Mouse (Mus musculus): ENCODE measurements around the gene Sema5a. TPM values are rescaled to one million over a fixed set of nuclear protein-coding genes. Genes with fewer than 3 reads are reported as not detected.

The Sema5a gene
- polyA plus RNA-seq, 2 experiments from 2014 or later: 0.08 TPM; not detected in 1

GRCm38 (mm10) chr15:32459046-32459445 is 214.4 kb downstream of the Sema5a start:
- ATAC-seq: no peak

GRCm38 (mm10) chr15:32460238-32460637 is 215.6 kb downstream of the Sema5a start:
- no peak for ATAC-seq

GRCm38 (mm10) chr15:32471480-32472050 is 227.0 kb downstream of the Sema5a start:
- no peak for ATAC-seq

- no peak for ATAC-seq
Observed at GRCm38 (mm10) chr15:32480747-32481146, 236.1 kb downstream of the Sema5a start.

DNA sequence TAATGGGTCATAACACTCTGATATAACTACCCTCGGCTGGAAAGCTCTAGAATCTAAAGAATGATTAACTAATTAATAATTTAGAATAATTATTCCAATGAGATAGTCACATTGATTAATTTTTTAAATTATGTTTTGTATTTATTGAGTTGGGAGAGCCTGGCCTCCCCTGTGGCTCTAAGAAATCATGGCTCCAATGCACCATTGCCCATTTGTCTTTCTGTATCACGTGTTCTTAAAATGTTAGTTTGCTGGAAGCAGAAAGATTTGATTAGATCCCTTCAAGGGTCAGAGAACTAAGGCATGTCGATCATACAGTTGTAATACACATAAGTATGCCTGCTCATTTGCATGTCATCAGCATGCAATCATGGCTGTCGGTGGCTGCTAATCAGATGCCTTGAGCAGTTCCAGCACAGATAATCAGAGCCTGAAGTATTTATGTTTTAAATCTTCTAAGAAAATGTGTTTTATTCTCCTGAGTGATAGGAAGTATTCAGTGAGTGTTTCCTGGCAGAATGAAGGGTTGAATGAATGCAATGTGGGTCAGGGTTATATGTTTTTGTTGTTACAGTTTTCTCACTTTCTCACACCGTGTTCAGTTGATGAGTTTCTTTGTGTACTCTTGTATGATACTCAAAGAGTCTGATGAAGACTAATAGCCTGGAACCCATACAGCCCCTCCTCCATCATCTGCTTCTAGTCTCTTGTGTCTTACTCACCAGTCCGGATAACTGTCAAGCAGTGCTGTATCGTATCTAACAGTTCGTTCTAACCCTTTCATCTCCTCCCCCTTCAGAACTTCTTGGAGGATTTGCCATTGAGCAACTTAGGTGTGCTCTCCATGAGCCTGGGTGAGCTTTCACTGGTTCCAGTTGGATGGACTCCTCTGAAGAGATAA is 240.7 kb downstream of the Sema5a start:
- ATAC-seq: no peak

GRCm38 (mm10) chr15:32487968-32488367 is 243.4 kb downstream of the Sema5a start:
- no peak for ATAC-seq

GRCm38 (mm10) chr15:32494219-32494618 is 249.6 kb downstream of the Sema5a start:
- ATAC-seq: no peak

DNA sequence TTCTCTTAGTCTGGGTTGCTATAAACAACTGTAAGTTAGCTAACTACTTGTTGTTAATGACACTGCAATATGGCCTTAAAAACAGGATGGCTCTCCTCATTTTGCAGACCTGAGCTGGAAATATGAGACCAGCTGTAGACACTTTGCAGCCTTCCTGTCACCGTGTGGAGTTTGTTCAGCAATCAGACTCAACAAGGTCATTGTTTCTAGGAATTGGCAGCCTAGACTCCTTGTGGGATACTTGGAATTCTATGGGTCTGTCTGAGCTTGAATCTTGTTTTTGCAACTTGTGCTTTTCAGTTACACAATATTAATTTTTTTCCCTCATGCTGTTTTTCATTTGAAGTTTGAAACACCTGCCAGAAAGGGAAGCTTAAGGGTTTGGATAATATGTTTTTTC is 250.3 kb downstream of the Sema5a start:
- ATAC-seq: no peak

GRCm38 (mm10) chr15:32496880-32497279 is 252.3 kb downstream of the Sema5a start:
- ATAC-seq: no peak

- no peak for ATAC-seq
Observed at GRCm38 (mm10) chr15:32505941-32506340, 261.3 kb downstream of the Sema5a start.

GRCm38 (mm10) chr15:32508282-32508681 is 263.7 kb downstream of the Sema5a start:
- no peak for ATAC-seq

DNA sequence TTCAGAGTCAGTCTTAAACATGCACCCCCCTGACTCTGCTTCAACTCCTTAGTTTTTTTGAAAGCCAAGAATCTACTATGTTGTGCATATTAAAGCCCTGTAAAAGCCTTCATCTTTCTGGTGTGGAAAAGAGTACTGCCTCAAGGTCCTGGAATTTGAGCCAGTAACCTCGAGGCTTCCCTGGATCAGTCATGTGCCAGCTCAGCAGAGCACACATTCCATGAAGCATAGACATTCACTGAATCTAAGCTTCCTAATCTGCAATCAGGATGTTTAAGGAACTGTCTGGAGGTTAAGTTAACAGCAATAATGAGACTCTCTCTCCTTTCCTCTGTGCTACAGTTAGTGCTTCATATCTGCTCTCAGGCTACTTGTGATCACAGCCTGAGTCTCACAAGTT is 270.3 kb downstream of the Sema5a start:
- no peak for ATAC-seq

DNA sequence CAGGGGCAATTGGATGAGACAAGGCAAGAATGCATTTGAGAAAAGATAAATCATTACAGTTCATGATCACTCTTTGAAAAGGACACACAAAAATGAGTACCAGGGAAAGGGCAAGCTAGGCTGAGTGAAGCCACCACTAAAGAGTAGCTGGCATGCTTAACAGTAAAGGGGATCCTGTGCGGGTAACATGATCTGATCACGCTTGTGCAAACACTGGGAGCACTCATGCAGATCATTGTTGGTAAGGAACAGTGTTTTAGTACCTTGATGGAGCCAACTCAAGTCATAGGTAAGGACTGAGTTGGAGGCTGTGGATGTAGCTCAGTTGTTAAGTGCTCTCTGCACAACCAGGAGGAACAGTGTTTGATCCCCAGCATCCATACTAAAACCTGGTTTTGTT is 273.3 kb downstream of the Sema5a start:
- ATAC-seq: no peak

DNA sequence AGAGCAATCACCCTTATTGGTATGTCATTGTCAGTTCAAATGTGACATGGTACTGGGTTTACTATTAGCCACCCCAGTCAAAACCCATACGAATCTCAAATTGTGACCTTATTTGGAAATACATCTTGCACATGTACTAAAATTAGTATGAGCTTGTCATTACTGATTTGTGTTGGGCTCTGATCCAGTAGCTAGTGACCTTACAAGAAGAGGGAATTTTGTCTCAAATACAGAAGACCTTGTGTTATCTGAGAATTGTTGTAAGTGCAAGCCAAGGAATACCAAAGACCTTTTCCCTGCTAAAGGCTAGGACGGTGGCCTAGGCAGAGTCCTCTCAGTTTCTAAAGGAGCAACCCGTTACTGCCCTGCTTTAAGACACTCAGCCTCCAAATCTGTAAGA is 287.9 kb downstream of the Sema5a start:
- no peak for ATAC-seq

- ATAC-seq: no peak
Observed at GRCm38 (mm10) chr15:32533541-32534080, 289.0 kb downstream of the Sema5a start.

DNA sequence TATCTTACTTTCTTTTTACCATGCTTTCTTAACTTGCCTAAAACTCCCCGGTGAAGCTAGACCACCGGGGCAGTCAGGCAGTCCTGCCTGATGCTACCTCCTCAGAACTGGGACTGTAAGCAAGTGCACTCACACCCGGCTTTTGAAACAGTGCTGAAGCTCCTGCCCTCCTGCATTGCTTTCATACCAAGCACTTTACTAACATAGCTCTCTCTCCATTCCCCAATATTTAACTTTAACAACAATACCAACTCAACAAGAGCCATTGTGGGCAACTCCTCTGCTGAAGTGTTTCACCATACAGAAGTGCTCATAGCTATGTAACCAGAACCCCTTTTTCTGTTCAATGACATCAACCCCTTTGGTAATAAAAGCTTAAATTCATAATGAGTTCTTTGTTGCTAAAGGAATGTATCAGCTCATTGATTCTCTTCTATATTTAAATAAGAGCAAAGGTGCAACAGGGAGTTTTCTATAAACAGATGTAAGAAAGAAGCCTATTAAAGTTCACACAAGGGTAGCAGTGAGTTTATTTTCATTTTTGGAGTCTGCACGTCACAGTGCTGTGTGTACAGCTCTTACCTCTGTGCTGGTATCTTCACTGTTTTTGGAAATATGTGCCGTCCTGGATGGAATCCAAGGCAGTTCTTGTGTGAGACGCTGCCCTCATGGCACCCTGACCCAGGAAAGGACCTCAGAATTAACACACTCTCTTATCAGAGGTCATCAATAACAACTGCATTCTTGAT is 292.3 kb downstream of the Sema5a start:
- no peak for ATAC-seq

GRCm38 (mm10) chr15:32537504-32537792 is 292.8 kb downstream of the Sema5a start:
- no peak for ATAC-seq

DNA sequence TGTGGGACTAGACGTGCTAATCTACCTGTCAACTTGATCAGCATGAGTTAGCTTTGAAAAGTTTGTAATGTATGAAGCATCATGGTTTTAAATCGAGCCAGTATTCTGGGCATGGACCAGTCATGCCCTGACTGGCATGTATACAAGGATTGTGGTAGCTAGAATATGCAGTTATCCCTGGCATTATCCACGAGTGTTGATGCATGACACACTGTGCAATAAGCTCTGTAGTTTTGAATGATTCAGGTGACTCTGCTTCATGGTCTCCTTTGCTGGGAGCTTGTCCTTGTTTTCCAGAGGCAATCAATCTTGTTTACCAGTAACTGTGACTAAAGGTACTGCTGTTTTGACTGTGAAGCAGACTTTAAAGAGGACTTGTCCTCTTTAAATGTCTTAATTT is 293.5 kb downstream of the Sema5a start:
- ATAC-seq: no peak

GRCm38 (mm10) chr15:32542746-32543145 is 298.1 kb downstream of the Sema5a start:
- ATAC-seq: no peak

GRCm38 (mm10) chr15:32543181-32543580 is 298.6 kb downstream of the Sema5a start:
- no peak for ATAC-seq

DNA sequence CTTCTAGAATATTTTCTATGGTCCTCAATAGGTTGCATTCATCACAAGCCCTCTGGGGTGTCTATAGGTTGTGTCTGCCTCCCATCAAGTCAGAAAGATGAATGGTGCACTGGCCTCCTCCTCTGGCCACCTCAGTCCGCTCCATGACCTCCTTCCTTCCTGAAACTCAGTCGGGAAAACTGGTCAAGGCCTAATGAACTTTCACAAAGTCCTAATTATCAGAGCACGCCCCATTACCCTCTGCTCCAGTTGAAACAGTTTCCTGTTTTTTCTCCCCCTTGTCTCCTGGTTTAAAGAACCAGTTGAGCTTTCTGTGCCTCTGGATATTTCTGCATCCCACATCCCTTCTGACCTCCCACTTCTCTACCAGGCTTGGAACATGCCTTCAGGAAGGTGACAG is 300.8 kb downstream of the Sema5a start:
- ATAC-seq: no peak

DNA sequence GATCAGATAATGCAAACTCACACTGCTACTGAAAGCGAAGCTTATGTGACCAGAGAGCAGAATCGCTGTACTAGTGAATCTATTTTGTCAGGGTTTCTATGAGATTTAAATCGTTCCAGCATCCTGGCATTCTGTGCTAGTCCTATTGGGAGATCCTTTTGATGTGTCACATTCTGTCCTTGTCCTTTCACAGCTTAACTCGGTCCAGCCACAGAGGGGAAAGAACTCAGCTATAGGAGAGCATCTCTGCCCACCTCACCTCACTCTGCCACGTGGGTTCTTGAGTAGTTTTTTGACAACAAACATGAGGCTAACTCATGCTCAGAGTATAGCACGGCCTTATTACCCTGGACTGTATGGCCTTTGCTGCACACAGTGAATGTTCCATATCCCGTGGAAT is 302.1 kb downstream of the Sema5a start:
- no peak for ATAC-seq

DNA sequence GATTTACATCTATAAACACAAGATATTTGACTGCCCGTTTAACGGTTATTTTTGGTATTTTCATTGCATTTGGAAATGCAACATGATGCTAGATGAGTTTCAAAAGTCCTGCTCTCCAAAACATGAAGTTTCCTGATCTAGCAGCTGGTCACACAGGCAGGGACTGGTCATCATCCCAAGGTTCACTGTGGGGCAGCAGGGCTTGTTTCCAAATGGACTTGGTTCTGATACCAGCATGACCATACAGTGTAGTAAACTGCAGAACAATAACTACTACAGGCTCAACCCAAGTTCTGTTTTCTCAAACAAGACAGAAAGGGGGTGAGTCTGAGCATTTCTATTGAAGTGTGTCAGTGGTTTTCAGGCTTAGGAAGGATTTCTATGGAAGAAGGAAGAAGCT is 314.3 kb downstream of the Sema5a start:
- ATAC-seq: no peak

- ATAC-seq: no peak
Observed at GRCm38 (mm10) chr15:32562600-32562999, 318.0 kb downstream of the Sema5a start.
